Mouse (Mus musculus) left cerebral cortex, postnatal 4 days (tissue): ENCODE data around the gene Map4k1. TPM values are rescaled to one million over a fixed set of nuclear protein-coding genes. Genes with fewer than 3 reads are reported as not detected.

Experiments used
- DNase-seq: peaks from one replicate; pipeline ENCODE4 v3.0.0-alpha.2; 2022
- intact Hi-C: fragments of 180-260 bp; cut with DNase I; formaldehyde crosslinking; loops from one replicate; pipeline ENCODE4 v1.15.1; 2025
- total RNA-seq, 2 experiments: library from RNA; stranded (reverse); gene quantifications; 2 replicates each; pipeline ENCODE4 v1.2.3; 2021

The Map4k1 gene
- total RNA-seq, 2 experiments from 2014 or later = 12.9 to 14.7 TPM

DNA sequence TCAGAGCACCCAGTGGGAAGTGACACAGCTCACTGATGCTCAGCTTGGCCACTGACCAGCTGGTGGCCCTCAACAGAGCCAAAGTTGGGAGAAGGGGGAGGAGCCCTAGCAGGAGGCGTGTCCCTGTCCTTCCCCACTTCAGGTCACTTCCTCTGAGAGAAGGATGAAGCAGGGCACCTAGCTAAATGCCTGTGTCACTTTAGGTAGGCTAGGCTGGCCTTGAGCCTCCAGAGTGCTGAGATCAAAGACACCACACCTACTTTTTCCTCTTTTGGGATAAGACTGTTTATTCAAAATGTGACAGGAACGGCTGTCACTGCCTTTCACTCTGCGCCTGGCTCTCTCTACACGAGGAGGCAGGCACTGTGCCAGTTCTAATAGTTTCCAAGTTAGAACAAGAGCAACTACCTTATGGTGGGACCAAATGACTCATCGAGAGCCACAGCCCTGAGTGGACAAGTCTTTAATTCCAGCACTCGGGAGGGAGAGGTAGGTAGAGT, 10.0 kb upstream of the Map4k1 start:
- no peak for DNase-seq
- intact Hi-C loops = loop anchor here (5.0 kb wide), 1 partner anchor 65 kb away; no protein-coding TSS in a partner anchor

DNA sequence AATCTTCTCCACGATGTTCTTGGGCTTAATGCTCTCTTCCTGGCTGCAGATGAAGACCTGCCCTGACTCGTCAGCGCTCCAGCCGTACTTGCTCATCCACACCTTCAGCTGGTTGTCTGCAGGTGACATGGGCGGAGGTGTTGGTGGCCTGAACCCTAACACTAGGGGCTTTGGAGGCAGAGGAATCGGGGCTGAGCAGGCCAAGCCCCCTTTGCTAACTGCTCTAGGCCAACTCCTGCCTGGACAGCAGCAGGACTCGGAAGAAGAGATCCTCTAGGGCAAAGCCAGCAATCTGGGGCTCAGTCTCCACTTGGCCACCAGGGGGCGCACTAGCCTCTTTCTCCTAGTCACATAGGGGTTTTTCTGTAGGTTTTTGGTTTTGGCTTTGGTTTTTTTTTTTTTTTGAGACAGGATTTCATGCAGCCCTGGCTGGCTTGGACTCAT, 9.3 kb upstream of the Map4k1 start:
- peak; percentile 87 for DNase-seq
- intact Hi-C loops = loop anchor here (5.0 kb wide), 1 partner anchor 65 kb away; no protein-coding TSS in a partner anchor

DNA sequence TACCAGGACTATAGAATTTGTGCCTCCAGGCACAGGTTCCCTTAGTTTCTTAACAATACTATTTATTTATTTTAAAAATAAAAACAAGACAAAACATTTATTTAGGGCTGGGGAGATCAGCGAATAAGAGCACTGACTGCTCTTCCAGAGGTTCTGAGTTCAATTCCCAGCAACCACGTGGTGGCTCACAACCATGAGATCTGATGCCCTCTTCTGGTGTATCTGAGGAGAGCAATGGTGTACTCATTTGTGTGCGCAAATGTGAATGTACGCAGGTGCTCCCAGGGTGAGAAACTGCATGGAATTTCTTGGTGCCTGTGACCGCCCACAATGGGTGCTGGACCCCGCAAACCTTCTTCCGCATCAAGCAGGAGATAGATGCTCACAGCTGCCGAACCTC, 8.8 kb upstream of the Map4k1 start:
- DNase-seq = no peak
- intact Hi-C loops = loop anchor here (5.0 kb wide), 1 partner anchor 64 kb away; no protein-coding TSS in a partner anchor

DNA sequence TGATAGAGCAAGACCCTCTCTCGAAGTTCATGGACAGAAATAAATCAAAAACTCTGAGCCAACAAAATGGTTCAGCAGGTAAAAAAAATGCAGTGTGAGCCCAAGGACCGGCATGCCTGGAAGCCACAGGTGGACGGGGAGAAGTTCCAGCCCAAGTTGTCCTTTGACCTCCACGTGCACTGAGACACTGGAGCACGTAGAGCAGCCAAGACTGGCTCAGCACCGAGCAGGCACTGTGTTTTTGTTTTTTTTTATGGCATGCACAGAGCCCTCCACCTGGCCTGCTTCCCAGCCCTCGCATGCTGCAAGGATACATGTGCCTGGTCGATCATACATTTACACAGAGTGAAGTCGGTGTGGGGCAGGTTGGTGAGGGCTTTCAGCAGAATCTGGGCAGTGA, 4.3 kb upstream of the Map4k1 start:
- intact Hi-C loops = no loop called here
- DNase-seq = no peak

DNA sequence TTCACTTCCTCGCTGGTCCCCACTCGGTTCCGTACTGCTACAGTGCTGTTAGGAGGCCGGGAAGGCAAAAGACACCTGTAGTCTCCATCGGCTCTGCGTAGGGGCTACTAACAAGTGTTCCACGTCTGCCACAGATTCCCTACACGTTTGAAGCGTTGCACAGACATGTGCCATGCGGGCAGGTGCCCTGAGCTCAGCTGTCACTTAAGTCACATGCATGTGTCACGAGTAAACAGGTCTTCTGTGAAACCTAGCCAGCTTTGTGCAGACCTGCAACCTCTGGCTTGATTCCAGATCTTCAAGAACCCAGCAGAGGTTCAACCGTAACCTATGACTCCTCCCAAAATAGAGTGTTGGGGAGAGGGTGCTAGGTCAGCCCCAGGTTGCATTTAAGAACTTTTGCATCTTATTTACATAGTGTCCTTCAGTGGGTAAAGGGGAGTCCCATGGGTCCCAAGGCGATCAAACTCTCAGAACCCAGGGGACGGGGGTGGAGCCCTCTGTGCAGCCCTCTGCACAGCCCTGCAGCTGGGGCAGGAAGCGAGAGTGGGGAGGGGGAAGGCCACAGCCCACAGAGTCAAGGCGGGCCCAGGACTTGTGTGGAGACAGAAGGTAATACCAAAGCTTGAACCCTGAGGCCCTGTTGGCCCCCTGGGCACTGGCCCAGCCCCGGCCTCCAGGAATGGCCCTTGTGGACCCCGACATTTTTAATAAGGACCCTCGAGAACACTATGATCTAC, 594 bp downstream of the Map4k1 start:
- DNase-seq = no peak
- intact Hi-C loops = no loop called here

DNA sequence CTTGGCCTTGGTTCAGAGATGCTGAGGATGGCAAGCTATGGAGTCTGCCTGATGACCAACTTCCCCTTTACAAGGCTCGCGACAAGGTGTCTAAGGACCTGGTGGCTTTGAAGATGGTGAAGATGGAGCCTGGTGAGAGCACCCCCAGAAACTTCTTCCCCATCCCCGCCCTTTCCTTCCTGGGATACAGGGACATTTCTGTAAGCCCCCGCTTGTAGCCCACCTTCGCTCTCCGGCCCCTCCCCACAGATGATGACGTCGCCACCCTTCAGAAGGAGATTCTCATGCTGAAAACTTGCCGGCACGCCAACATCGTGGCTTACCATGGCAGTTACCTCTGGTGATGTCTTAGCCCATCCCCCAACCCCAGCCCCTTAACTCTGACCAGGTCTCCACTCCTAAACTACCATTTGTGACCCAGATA, 1.3 kb downstream of the Map4k1 start:
- no peak for DNase-seq
- intact Hi-C loops = no loop called here

DNA sequence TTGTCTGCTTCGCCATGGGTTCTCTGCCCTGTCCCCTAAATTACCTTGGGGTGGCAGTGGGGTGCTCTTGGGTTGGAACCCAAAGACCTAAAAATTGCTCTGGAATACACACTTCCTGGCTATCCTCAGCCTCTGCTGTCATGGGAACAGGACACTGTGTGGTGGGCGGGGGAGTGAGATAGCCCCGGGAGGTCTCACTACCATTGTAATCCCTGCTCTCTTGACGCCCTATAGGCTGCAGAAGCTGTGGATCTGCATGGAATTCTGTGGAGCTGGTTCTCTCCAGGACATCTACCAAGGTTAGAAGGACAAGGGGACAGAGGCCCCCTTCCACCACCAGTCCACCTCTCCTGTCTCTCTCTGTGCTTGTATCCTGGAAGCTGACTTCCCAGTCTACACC, 2.0 kb downstream of the Map4k1 start:
- no peak for DNase-seq
- intact Hi-C loops = no loop called here

DNA sequence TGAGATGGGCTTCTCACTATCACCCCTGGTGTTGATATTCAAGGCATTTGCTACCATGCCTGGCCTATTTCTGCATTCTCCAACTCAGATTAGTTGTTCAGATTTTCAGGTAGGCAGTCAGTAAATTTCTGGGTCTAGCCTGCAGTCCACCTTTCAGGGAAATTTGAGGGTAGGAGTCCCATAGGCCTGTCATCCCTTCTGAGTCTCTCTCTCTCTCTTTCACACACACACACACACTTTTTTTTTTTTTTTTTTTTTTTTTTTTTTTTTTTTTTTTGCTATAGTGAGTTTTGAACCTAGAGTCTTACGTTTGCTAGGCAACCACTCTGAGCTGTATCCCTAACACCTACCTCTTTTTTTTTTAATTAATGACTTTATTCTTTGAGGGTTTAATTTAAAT, 2.6 kb downstream of the Map4k1 start:
- intact Hi-C loops = no loop called here
- no peak for DNase-seq

DNA sequence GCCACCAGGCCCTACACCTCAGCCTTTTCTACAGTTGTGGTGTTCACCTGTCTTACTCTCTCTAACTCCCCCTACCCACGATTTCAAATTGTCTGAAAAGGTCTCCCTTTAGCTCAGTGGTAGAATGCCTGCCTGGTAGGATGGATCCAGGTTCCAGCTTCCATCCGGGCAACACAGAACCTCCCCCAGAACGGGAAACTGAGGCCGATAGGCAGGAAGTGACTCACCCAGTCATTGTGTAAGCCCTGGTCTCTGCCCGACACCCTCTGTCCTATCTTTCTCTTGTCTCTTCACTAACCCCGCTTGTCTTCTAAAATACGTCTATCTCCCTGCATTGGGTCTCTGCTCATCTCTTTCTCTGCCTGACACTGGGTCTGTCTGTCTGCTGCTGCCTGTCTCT, 3.4 kb downstream of the Map4k1 start:
- no peak for DNase-seq
- intact Hi-C loops = no loop called here

DNA sequence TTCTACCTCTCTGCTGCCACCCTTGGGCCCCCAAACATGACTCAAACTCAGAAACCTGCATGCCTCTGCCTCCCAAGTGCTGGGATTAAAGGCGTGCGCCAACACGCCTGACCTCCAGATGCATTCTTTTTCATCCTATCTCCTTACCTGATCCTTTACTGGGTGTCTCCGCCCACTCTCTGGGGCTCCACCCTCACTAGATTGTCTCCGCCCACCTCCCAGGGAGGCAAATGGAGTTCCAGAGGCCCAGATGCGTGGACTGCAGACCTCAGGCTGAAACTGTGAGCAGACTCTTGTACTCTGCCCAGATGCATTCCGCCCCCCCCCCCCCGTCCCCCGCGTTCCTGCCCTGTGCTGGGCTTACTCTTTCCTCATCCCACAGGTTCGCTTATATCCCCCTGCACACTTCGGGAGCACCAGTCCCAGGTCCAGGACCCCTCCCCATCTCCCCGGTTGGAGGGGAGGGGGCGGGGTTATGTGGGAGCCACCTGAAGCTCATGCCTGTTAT, 9.0 kb downstream of the Map4k1 start:
- no peak for DNase-seq
- intact Hi-C loops = no loop called here

DNA sequence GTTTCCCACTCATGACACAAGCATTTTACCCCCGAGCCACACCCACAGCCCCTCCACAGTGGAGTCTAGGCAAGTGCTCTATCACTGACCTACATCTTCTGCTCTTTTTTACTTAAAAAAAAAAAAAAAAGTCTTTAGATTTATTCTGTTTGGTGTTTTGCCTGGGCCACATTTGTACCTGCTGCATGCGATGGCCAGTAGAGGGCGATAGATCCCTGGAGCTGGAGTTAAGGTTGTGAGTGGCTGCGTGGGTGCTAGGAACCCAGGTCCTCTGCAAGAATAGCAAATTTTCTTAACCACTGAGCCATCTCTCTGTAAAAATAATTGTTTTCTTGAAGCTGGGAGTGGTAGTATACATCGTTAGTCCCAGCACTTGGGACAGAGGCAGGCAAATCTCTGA, 9.8 kb downstream of the Map4k1 start:
- no peak for DNase-seq
- intact Hi-C loops = no loop called here

DNA sequence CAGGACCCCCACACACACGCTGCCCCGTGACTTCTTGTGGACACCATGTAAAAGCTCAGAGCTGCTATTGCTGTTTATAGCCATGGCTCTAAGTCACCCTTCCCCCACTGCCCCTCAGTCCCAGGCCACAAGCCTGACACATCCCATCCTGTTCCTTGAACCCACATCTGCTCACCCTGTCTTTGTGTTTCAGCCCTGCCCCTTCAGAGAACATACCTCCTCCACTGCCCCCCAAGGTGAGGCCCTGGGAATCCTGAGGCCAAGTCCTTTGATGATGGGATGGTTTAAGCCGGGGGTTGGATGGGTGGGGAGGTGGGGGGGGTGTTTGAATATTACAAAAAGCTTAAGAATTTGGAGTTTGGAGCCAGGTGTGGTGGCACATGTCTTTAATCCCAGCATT, 11.1 kb downstream of the Map4k1 start:
- no peak for DNase-seq
- intact Hi-C loops = no loop called here

DNA sequence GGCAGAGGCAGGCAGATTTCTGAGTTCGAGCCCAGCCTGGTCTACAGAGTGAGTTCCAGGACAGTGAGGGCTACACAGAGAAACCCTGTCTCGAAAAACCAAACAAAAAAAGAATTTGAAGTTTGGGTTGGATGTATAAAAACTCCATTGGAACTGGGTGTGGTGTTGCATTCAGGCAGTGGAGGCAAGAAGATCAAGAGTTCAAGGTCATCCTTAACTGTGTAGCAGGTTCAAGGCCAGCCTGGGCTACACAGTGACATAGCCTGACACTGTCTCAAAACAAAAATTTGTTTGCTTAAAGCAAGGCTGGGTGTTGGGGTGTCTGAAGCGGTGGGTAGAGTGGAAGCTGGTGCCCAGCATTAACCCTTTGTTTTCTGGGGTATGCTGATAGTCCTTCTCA, 11.6 kb downstream of the Map4k1 start:
- no peak for DNase-seq
- intact Hi-C loops = no loop called here

DNA sequence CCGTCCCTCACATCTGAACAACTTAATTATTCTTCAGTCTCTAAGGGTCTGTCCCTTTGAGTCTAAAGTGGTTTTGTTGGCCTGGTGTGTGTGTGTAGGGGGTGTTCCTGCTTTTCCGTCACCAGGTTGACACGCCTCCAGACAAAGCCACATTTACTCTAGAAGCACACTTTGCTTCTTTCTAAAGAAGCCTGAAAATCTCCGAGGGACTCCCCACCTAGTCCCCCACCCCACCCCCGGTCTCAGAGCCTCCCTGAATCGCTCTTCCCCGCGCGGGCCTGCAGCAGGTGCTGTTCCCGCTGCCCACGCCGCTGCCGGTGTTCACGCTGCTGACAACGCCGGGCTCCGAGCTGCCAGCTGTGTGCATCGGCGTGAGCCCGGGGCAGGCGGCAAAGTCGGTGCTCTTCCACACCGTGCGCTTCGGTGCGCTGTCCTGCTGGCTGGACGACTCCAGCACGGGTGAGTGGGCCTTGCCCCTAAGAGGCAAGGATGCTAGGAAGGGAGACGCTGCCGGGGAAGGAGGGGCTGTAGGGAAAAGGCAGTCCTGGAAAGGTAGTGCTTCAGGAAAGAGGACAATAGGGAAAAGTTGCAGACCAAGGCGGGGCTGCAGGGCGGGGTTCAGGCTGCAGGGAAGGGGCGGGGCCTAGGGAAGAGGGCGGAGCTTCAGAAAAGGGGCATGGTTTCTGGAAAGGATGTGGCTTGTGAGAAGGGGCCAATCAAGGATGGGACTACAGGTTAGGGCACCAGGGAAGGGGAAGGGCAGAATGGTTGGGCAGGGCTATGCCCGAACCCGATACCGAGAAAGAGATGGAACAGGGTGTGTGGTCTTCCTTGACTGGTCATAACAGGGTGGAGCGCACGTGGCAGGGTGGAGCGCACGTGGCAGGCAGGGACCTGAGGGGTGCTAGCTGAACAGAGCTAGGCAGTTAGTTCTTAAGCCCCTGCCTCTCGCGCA, 19.1 kb downstream of the Map4k1 start:
- peak; percentile 54 for DNase-seq
- intact Hi-C loops = no loop called here

DNA sequence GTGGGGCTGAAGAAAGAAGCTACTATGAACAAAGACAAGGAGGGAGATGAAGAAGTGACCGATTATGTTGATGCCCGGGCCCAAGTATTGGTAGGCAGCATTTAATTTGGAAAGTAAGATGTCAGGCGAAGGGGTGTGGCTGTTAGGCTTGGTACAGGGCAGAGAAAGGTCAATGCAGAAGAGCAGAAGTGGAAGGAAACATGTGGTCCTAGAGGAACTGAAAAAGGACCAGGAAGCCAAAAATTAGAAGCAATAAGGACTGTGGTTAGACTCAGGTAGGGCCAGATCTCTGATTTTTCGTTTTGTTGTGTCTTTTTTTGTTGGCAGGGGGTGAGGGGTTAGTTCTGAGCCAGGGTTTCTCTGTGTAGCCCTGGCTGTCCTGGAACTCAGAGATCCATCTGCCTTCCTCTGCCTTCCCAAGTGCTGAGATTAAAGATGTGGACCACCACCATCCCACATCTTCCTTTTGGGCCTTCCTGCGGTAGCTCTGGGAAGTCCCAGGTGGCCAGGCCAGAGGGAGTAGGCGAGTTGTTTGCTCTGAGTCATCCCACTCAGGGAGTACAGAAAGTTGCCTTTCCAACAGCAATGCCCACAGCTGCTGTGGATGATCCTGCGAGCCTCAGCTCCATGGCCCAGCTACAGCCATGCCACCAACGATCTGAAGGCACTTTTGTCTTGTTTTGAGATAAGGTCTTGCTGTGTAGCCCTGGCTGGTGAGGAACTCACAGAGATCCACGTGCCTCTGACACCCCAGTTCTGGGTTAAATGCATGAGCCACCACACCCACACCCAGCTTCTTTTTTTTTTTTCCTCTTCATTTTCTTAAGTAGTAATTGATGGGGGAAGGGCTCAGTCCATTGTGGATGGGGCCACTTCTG, 25.6 kb downstream of the Map4k1 start:
- intact Hi-C loops = no loop called here
- no peak for DNase-seq

DNA sequence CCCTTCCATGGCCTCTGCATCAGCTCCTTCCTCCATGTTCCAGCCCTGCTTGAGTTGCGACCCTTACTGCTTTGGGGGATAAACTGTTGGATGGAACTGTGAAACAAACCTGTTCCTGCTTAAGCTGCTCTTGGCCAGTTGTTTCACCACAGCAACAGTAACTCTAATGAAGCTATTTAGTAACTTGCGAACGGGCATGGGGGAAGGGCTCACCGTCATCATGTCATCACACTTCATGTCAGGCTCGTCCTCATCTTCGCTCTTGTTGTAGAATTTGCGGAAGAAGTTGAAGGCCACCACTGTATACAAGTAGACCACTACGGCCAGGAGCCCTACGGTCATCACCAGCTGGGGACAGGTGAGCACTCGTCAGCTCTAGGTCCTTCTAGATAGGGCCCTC, 26.3 kb downstream of the Map4k1 start:
- intact Hi-C loops = no loop called here
- DNase-seq = no peak

DNA sequence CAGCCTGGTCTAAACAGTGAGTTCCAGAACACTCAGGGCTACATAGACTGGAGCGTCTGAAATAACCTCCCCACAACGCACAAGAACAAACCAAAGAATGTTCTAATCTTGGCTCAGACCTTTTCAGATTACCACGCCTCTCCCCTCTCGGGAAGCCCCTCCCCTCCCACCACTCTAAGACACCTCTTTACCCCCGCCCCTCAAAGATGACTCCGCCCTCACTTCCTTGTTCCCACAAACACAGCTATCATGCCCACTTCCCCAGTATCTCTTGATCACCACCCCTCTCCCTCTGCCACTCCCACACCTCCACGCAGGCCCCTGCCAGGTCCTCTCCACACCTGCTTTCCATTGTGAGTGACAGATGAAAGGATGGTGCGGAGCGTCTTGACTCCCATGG, 26.9 kb downstream of the Map4k1 start:
- DNase-seq = no peak
- intact Hi-C loops = no loop called here

DNA sequence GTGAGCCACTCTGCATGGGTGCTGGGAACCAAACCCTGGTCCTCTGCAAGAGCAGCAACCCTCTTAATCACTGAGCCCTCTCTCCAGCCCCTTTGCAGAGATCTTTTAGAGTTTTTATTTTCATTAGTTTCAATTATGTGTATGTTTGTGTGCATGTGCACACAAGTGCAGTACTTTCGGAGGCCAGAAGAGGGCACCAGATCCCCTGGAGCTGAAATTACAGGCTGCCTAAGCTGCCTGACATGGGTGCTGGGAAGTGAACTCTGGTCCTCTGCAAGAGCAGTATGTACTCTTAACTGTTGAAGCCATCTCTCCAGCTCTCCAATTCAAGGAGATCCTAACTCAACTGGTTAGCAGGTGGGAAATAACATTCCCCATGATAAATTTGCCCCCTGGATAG, 33.1 kb downstream of the Map4k1 start:
- no peak for DNase-seq
- intact Hi-C loops = no loop called here

DNA sequence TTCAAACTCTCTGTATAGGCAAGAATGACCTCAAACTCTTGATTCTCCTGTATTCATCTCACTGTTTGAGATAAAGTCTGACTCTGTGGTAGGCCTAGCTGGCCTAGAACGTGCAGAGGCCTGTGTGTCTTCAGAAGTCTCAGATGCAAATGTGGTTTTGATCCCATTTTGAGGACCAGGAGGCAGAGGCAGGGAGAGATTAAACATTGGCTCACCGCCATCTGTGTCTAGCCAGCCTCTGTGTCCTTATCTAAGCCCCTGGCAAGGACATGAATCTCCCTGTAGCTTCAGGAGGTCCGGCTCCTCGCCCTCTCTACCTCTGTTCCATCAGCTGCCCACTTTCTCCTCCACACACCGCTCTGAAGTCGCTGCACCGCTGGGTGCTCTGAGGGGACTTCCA, 34.6 kb downstream of the Map4k1 start:
- intact Hi-C loops = no loop called here
- DNase-seq = no peak

DNA sequence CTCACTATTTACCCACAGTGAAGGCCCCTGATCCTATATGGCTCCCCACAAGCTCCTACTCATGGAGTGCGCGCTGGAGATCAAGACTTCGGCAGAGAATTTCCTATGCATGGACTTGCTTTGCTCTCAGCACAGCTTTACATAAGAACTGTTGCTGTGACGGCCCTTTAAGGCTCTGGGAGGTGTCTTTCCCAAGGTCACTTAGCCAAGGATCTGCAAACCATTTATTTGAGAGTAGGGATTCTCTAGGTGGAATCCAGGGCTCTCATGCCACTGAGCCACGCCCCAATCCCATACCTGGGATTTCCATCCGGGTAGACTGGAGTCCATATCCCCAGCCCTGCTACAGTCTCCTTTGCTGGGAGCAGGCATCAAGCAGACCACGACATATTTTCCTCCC, 35.4 kb downstream of the Map4k1 start:
- DNase-seq = no peak
- intact Hi-C loops = no loop called here
